Mouse (Mus musculus): Measurements from ENCODE around the gene A1cf.

The A1cf gene

GRCm38 (mm10) chr19:31954267-31954666 is 85.7 kb downstream of the A1cf start:
- no peak for DNase-seq

- no peak for DNase-seq
Observed at GRCm38 (mm10) chr19:31954696-31955095, 86.1 kb downstream of the A1cf start.

DNA sequence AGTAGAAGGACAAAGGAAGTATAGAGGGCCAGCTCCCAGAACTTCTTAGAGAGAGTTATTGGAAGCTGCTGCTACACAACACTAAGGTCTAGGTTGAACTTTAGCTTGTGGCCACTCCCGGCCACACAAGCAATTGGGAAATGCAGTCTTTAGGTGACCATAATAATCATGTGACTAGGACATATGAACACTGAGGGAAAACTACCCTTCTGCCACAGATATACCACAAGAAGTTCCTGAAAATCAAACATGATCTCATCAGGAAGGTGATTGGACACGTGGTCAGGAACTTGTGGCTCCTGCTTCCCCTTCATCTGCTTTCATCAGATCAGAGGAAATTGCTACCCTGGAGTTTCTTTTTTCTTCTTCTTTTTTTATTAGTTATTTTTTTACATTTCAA is 87.8 kb downstream of the A1cf start:
- DNase-seq: no peak

DNA sequence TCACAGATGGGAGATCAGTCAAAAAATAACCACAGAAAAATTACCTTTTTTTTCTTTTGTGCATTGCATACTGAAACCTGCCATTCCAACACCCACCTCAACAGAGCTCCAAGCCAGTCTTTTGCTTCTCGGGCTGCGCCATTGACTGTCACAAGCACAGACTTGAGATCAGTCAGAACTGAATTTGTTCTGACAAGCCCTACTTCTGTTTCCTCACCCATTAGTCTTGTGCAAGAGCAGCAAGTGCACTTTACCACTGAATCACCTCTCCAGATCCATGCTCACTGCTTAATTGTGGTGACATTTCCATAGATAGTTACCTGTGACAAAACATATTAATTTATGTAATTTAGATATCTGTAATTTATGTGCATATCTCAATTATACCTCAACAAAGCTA is 91.9 kb downstream of the A1cf start:
- DNase-seq: no peak

DNA sequence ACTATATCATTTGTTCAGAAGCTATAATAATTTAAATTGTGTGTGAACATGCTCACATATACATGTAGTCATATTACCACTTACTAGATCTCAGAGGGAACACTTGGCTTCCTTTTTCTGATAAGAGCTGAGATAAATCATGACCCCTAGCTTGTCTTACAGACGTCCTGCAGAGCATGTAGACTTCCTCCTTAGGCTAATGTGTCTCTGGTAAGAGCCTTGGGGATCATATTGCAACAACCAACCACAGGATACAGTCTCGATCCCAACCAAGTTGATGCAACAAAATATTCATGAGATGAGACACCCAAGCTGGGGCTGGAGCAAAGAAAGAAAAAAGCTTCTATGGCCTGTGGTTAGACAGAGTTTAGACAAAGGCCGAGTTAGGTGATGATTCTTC is 94.6 kb downstream of the A1cf start:
- no peak for DNase-seq

- DNase-seq: no peak
Observed at GRCm38 (mm10) chr19:31967933-31968532, 99.5 kb downstream of the A1cf start.

GRCm38 (mm10) chr19:31971405-31971804 is 102.8 kb downstream of the A1cf start:
- no peak for DNase-seq

GRCm38 (mm10) chr19:31971998-31972397 is 103.4 kb downstream of the A1cf start:
- peak; percentile 95 for DNase-seq

GRCm38 (mm10) chr19:31975882-31976281 is 107.3 kb downstream of the A1cf start:
- peak; percentile 16 for DNase-seq

DNA sequence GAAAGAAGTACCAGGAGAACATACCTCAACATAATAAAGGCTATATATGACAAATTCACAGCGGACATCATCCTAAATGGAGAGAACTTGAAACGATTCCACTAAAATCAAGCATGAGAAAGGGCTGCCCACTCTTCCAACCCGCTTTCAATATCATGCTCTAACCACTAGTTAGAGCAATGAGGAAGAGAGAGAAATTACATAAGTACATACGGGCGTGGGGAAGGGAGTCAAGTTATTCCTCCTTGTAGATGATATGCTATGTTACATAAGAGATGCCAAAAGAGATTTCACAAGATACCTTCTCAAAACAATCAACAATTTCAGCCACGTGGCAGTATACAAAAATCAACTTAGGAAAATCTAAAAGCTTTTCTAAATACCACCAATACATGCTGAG is 122.5 kb downstream of the A1cf start:
- no peak for DNase-seq

DNA sequence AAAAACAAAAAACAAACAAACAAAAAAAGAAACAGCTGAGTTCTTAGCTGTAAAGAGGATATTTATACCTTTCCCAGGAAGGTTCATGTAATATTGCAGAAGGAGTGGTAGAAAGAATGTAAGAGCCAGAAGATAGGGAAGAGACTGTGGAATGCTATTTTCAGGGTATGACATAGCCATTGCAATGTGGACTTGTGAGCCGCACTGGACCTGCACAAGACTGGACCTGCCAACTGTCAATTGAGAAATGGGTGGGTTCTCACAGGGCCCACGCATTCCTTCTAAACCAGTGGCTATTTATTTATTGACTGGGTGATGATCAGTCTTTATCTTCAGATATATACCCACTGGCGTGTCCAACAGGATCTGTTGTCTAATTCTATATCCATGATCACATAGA is 128.4 kb downstream of the A1cf start:
- no peak for DNase-seq
